Mouse (Mus musculus): Measurements from ENCODE around the gene Yars2. TPM values are rescaled to one million over a fixed set of nuclear protein-coding genes. Genes with fewer than 3 reads are reported as not detected.
"Not testable (repeated sequence)": the region's sequence is repeated elsewhere in the genome, so short reads cannot be mapped to it uniquely, and the experiment has no call there.

Gene Yars2
- total RNA-seq, 1 experiment from 2014 or later: 31.4 TPM

- ATAC-seq (replicated peaks in 1 of 2; ENCODE audit: insufficient read depth in 1 of 2, low FRiP score in 2 of 2, low TSS enrichment in 1 of 2, low read depth in 1 of 2, poor library complexity in 2 of 2, severe bottlenecking in 2 of 2): not testable (repeated sequence)
Measured at GRCm38 (mm10) chr16:16359101-16359482, 56.3 kb downstream of the Yars2 start.

Other genes starting within 250 kb of the Yars2 start
- 0.45 and 1.3 TPM in 2 replicates for gene Pkp2, start 89.6 kb upstream of the Yars2 start, total RNA-seq (2017)
- gene Dnm1l, start 56.0 kb downstream of the Yars2 start, total RNA-seq (2017): 90.2 and 113 TPM in 2 replicates